Mouse (Mus musculus): ENCODE data around the gene Asb16. TPM values are rescaled to one million over a fixed set of nuclear protein-coding genes. Genes with fewer than 3 reads are reported as not detected.
"Not testable (repeated sequence)": the region's sequence is repeated elsewhere in the genome, so short reads cannot be mapped to it uniquely, and the experiment has no call there.

The Asb16 gene
- polyA plus RNA-seq, 1 experiment from 2014 or later, result 0.16 TPM

GRCm38 (mm10) chr11:102265816-102266215 lies 2.7 kb upstream of the Asb16 start:
- WGBS, result 58% methylated on average over 14 of the region's 14 CpGs
- Histone ChIP-seq H3K27me3 (no peaks in the 10 kb centered on the region; the same call in 1 of the 2 replicates), H3K4me1 (replicated peaks) (peaks cover 4% of the 10 kb centered on the region; the same call in 1 of the 2 replicates), H3K9me3 (no peaks in the 10 kb centered on the region), H3K4me3 (replicated peaks) (no peak overlapping the region), H3K4me2 (no peak overlapping the region), H3K36me3 (peaks cover 41% of the 10 kb centered on the region), H3K9ac (replicated peaks) (no peak overlapping the region), H3K27ac (no peak overlapping the region)
- ATAC-seq (ENCODE audit: insufficient number of reproducible peaks, insufficient read depth, low FRiP score, low TSS enrichment, low read depth), result no peak

GRCm38 (mm10) chr11:102266631-102267355 lies 1.8 kb upstream of the Asb16 start:
- peaks cover 33% of the 10 kb centered on the region for H3K36me3 ChIP-seq
- peak overlapping the region; percentile 26; the same call in 1 of the 2 replicates for H3K4me2 ChIP-seq
- ATAC-seq (ENCODE audit: insufficient number of reproducible peaks, insufficient read depth, low FRiP score, low TSS enrichment, low read depth), result no peak
- H3K27me3 ChIP-seq, result no peaks in the 10 kb centered on the region; the same call in 1 of the 2 replicates
- WGBS, result 84% methylated on average over 8 of the region's 8 CpGs
- H3K9me3 ChIP-seq, result no peaks in the 10 kb centered on the region
- H3K27ac ChIP-seq, result no peak overlapping the region
- peaks cover 4% of the 10 kb centered on the region; the same call in 1 of the 2 replicates for H3K4me1 ChIP-seq (replicated peaks)
- no peak overlapping the region for H3K9ac ChIP-seq (replicated peaks)
- H3K4me3 ChIP-seq (replicated peaks), result no peak overlapping the region

DNA sequence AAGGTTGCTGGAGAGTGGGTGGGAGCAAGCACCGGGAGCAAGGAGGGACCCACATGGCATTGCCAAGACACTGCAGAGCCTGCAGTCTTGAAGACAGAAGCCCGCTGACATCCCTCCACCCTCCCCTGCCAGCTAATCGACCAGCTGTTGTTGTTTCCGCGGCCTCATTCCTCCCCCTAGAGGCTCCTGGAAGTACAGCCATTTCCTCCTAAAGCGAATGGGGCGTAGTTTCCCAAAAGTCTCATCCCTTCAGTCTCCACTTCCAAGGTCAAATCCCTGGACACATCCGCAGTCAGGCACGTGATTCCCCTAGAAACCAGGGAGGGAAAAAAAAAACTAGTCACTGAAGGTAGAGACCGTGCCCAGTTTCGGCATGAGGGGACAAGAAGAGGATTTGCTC lies 1.1 kb upstream of the Asb16 start:
- 9% methylated on average over 11 of the region's 11 CpGs for WGBS
- peaks cover 4% of the 10 kb centered on the region; the same call in 1 of the 2 replicates for H3K4me1 ChIP-seq (replicated peaks)
- H3K36me3 ChIP-seq, result peaks cover 26% of the 10 kb centered on the region
- no peak overlapping the region for H3K4me3 ChIP-seq (replicated peaks)
- no peaks in the 10 kb centered on the region for H3K9me3 ChIP-seq
- H3K27me3 ChIP-seq, result no peaks in the 10 kb centered on the region; the same call in 1 of the 2 replicates
- no peak overlapping the region for H3K27ac ChIP-seq
- no peak for ATAC-seq (ENCODE audit: insufficient number of reproducible peaks, insufficient read depth, low FRiP score, low TSS enrichment, low read depth)
- 0 out of 2 replicates have a peak overlapping the region, but pooled peaks have one; percentile 31 for H3K9ac ChIP-seq (replicated peaks)
- peak overlapping the region; percentile 26; the same call in 1 of the 2 replicates for H3K4me2 ChIP-seq

- no peaks in the 10 kb centered on the region for H3K36me3 ChIP-seq
- peak overlapping the region; percentile 66 for H3K9ac ChIP-seq (replicated peaks)
- no peaks in the 10 kb centered on the region for H3K9me3 ChIP-seq
- H3K27me3 ChIP-seq, result peaks cover 11% of the 10 kb centered on the region; the same call in 1 of the 2 replicates
- H3K4me2 ChIP-seq, result peak overlapping the region; percentile 83
- H3K4me1 ChIP-seq (replicated peaks), result peaks cover 16% of the 10 kb centered on the region
- WGBS, result under 1% methylated on average over 33 of the region's 33 CpGs
- H3K4me3 ChIP-seq (replicated peaks), result peak overlapping the region; percentile 43
- peak overlapping the region; percentile 64; the same call in 1 of the 2 replicates for H3K27ac ChIP-seq
- ATAC-seq (ENCODE audit: insufficient number of reproducible peaks, insufficient read depth, low FRiP score, low TSS enrichment, low read depth), result peak; percentile 67; the same call in 1 of the 2 replicates
These were observed 7.9 kb downstream of the Asb16 start for GRCm38 (mm10) chr11:102276411-102276915.

DNA sequence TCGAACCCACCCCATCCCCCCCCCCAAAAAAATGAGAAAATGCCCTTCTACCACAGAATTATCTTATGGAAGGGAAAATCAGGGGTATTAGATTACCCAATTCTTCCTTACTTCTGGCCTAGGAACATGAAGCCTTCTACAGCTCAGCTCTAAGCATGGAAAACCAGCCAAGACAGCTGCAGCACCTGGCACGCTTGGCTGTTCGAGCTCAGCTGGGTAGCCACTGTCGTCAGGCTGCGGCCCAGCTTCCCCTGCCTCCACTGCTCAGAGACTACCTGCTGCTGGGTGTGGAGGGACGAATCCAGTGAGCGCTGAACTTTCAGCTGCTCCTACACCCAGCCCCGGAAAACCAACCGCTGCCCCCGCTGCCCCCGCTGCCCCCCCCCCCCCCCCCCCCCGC lies 9.2 kb downstream of the Asb16 start:
- no peak overlapping the region for H3K9ac ChIP-seq (replicated peaks)
- no peak for ATAC-seq (ENCODE audit: insufficient number of reproducible peaks, insufficient read depth, low FRiP score, low TSS enrichment, low read depth)
- no peaks in the 10 kb centered on the region for H3K36me3 ChIP-seq
- WGBS, result 64% methylated on average over 8 of the region's 12 CpGs
- no peak overlapping the region for H3K27ac ChIP-seq
- H3K4me3 ChIP-seq (replicated peaks), result no peak overlapping the region
- H3K27me3 ChIP-seq, result peaks cover 11% of the 10 kb centered on the region; the same call in 1 of the 2 replicates
- no peaks in the 10 kb centered on the region for H3K9me3 ChIP-seq
- H3K4me1 ChIP-seq (replicated peaks), result peaks cover 16% of the 10 kb centered on the region
- no peak overlapping the region; the same call in 1 of the 2 replicates for H3K4me2 ChIP-seq

DNA sequence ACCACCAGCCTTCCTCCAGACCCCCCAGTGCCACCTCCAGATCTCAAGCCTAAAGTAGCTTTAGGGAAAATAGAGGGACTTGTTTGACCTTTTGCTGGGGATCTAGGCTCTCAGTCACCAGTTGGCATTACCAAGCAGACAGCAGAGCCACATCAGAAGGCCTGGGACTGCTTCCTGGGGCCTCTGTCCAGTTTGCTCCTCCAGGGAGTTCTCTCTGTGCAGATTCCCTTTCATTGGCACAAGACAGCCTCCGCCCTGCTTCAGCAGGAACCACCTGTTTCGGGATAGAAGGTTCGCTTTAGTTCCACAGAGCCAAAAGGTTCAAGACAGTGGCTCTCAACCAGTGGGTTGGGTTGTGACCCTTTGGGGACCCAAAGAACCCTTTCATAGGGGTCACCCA lies 11.1 kb downstream of the Asb16 start:
- H3K9me3 ChIP-seq, result no peaks in the 10 kb centered on the region
- H3K27ac ChIP-seq, result no peak overlapping the region
- peaks cover 11% of the 10 kb centered on the region; the same call in 1 of the 2 replicates for H3K27me3 ChIP-seq
- H3K4me3 ChIP-seq (replicated peaks), result no peak overlapping the region
- peaks cover 16% of the 10 kb centered on the region for H3K4me1 ChIP-seq (replicated peaks)
- no peak for ATAC-seq (ENCODE audit: insufficient number of reproducible peaks, insufficient read depth, low FRiP score, low TSS enrichment, low read depth)
- 95% methylated on average over 3 of the region's 3 CpGs for WGBS
- H3K4me2 ChIP-seq, result no peak overlapping the region
- H3K9ac ChIP-seq (replicated peaks), result no peak overlapping the region
- H3K36me3 ChIP-seq, result no peaks in the 10 kb centered on the region

GRCm38 (mm10) chr11:102280267-102280666 lies 11.7 kb downstream of the Asb16 start:
- WGBS, result 73% methylated on average over 6 of the region's 6 CpGs
- H3K9ac ChIP-seq (replicated peaks); H3K4me2 ChIP-seq; H3K9me3 ChIP-seq; ATAC-seq (ENCODE audit: insufficient number of reproducible peaks, insufficient read depth, low FRiP score, low TSS enrichment, low read depth); H3K27ac ChIP-seq; H3K27me3 ChIP-seq; H3K4me3 ChIP-seq (replicated peaks); H3K36me3 ChIP-seq: not testable (repeated sequence)
- peaks cover 16% of the 10 kb centered on the region for H3K4me1 ChIP-seq (replicated peaks)

GRCm38 (mm10) chr11:102283922-102284321 lies 15.4 kb downstream of the Asb16 start:
- ATAC-seq (ENCODE audit: insufficient number of reproducible peaks, insufficient read depth, low FRiP score, low TSS enrichment, low read depth), result no peak
- H3K4me2 ChIP-seq, result peak overlapping the region; percentile 67
- no peak overlapping the region for H3K9ac ChIP-seq (replicated peaks)
- WGBS, result 86% methylated on average over 6 of the region's 6 CpGs
- peak overlapping the region; percentile 66 for H3K27ac ChIP-seq
- peak overlapping the region; percentile 75; the same call in 1 of the 2 replicates for H3K4me3 ChIP-seq (replicated peaks)
- H3K9me3 ChIP-seq, result no peaks in the 10 kb centered on the region
- peaks cover 18% of the 10 kb centered on the region for H3K36me3 ChIP-seq
- peaks cover 13% of the 10 kb centered on the region for H3K4me1 ChIP-seq (replicated peaks)
- H3K27me3 ChIP-seq, result no peaks in the 10 kb centered on the region

DNA sequence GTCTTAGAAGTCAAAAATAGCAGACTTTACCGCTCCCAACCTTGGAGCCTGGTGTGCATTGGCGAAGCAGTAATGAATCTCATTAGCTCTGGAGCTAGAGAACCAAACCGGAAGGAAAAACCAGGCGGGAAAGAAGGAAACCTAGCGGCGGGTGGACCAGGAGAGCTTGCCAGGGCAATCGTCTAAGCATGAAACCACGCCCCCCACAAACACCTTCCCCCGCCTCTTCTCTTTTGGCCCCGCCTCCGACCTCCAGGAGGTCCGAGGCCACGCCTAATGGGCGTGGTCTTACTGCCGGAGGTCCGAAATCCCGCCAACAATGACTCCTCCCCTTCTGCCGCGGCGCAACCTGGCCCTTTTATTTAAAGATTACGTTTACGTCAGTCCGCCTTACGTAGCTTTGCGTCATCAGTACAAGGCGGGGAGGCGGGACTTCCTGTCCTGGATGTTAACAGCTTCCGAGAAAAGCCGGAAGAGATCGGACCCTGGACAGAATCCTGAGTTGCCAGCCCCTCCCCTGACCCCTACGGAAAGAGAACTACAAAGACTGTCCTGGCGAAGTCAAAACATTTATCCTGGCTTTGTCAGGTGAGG lies 16.1 kb downstream of the Asb16 start, which contains the start of gene Tmub2:
Tmub2 (plus strand) TSS at position 431 of the 594 bp plus-strand sequence.
- H3K9me3 ChIP-seq, result no peaks in the 10 kb centered on the region

DNA sequence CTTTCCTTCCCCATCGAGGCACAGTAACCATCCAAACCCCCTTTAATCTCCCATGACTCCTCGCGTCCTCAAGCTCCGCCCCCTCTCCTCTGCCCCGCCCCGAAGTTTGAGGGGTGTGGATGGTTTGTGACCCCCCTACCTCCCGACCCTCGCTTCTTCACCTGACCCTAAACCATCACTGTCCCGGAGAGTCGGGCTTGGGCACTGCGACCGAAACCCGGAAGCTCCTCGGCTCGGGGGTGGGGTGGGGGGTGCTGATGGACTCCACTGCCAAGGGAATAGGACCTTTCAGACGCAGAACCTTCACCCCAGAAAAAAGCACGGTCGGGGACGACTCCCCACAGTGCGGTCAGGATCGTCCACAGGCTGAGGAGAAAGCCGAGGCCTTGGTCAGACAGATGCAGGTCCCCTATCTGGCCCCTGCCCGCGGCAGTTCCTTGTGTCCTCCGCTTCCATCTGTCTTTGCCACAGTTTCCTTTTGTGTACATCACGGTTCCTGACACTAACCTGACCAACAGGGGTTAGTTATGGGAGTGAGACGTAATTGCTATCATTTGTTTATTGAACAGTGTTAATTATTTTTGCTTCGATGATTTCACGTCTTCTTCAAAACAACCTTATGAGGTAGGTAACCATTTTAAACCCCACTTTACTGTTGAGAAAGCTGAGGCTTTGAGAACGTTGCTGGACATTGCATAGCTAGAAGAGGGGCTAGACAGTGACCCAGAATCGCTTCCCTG lies 16.7 kb downstream of the Asb16 start:
- Histone ChIP-seq H3K27ac (peak overlapping the region; percentile 72), H3K9ac (replicated peaks) (peak overlapping the region; percentile 85), H3K36me3 (peaks cover 31% of the 10 kb centered on the region), H3K9me3 (no peaks in the 10 kb centered on the region), H3K4me1 (replicated peaks) (peaks cover 13% of the 10 kb centered on the region), H3K27me3 (no peaks in the 10 kb centered on the region), H3K4me3 (replicated peaks) (peak overlapping the region; percentile 75), H3K4me2 (peak overlapping the region; percentile 67)
- WGBS, result 5% methylated on average over 31 of the region's 31 CpGs
- ATAC-seq (ENCODE audit: insufficient number of reproducible peaks, insufficient read depth, low FRiP score, low TSS enrichment, low read depth), result peak; percentile 42

More for the DNA sequence above, 16.1 kb downstream of the Asb16 start, which contains the start of gene Tmub2:
- Histone ChIP-seq H3K9ac (replicated peaks) (peak within 1 kb of the TSS; percentile 85), H3K4me3 (replicated peaks) (peak within 1 kb of the TSS; percentile 75), H3K36me3 (peaks cover 25% of the 10 kb centered on the region), H3K4me1 (replicated peaks) (peaks cover 13% of the 10 kb centered on the region), H3K27ac (peak within 1 kb of the TSS; percentile 72), H3K27me3 (no peaks in the 10 kb centered on the region), H3K4me2 (peak within 1 kb of the TSS; percentile 67)
- under 1% methylated on average over 32 of the region's 32 CpGs for WGBS
- peak; percentile 90 for ATAC-seq (ENCODE audit: insufficient number of reproducible peaks, insufficient read depth, low FRiP score, low TSS enrichment, low read depth)
